Mouse (Mus musculus) embryonic fibroblast, embryonic 13.5 days (primary cell): Measurements from ENCODE around the gene Cpd.

ENCODE experiments used
- CTCF ChIP-seq: IDR thresholded peaks from 2 replicates; pipeline ENCODE4 v1.5.1; 2011; ENCODE audit warnings: mild to moderate bottlenecking, control low read depth, low read length, moderate library complexity, borderline replicate concordance; ENCODE audit not compliant: insufficient read depth
- POLR2A ChIP-seq: IDR thresholded peaks from 2 replicates; pipeline ENCODE4 v1.6.1; 2011; ENCODE audit warnings: low read depth, mild to moderate bottlenecking, control low read depth, low read length, moderate library complexity

DNA sequence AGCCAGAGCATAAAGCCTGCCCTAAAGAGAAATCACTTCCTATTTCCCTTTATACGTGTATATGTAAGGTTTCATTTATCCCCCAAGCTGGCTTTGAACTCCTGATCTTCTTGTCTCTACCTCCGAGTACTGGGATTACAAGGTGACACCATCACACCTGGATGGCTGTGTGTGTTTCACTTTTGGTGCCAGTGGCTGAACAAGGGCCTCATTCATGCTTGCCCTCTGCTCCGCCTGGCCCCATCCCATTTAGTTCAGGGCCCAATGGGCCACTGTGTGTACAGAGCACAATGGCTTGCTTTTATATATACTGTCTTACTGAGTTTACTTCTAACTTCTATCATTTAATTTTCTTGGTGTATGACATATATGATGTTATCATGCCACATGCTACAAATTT is 94.5 kb downstream of the Cpd start:
- TF ChIP-seq CTCF, result no peak
- TF ChIP-seq POLR2A, result no peak
